Mouse (Mus musculus): ENCODE results near the gene Nek7. TPM values are rescaled to one million over a fixed set of nuclear protein-coding genes. Genes with fewer than 3 reads are reported as not detected.

Nek7 gene
- polyA plus RNA-seq, 1 experiment: 21.5 TPM

- WGBS: 97% methylated on average over 4 of the region's 4 CpGs
- no peak for DNase-seq
- no peak overlapping the region for H3K27ac ChIP-seq (ENCODE audit: insufficient read depth, low read length)
- H3K4me1 ChIP-seq (ENCODE audit: control insufficient read depth, insufficient read depth, low read length): no peaks in the 10 kb centered on the region
- no peaks in the 10 kb centered on the region for H3K27me3 ChIP-seq (ENCODE audit: control insufficient read depth, insufficient read depth, low read length)
- H3K4me3 ChIP-seq (replicated peaks; ENCODE audit: insufficient read depth, low read depth, low read length): no peak overlapping the region
- TF ChIP-seq POLR2A (IDR thresholded peaks at IDR 0.05; ENCODE audit: borderline replicate concordance, insufficient read depth, low read length): no peak
- TF ChIP-seq CTCF (IDR thresholded peaks at IDR 0.05; ENCODE audit: borderline replicate concordance, insufficient read depth, low read depth, low read length): no peak
Measured at GRCm38 (mm10) chr1:138592466-138592865, 27.5 kb downstream of the Nek7 start.

- DNase-seq: no peak
- WGBS: 92% methylated on average over 8 of the region's 8 CpGs
- Histone ChIP-seq H3K27ac (ENCODE audit: insufficient read depth, low read length) (no peak overlapping the region), H3K27me3 (ENCODE audit: control insufficient read depth, insufficient read depth, low read length) (no peaks in the 10 kb centered on the region), H3K4me3 (replicated peaks; ENCODE audit: insufficient read depth, low read depth, low read length) (no peak overlapping the region), H3K4me1 (ENCODE audit: control insufficient read depth, insufficient read depth, low read length) (no peaks in the 10 kb centered on the region)
- no peak for TF ChIP-seq CTCF (IDR thresholded peaks at IDR 0.05; ENCODE audit: borderline replicate concordance, insufficient read depth, low read depth, low read length)
- no peak for TF ChIP-seq POLR2A (IDR thresholded peaks at IDR 0.05; ENCODE audit: borderline replicate concordance, insufficient read depth, low read length)
Measured at GRCm38 (mm10) chr1:138590451-138591022, 29.4 kb downstream of the Nek7 start.

- Histone ChIP-seq H3K4me1 (ENCODE audit: control insufficient read depth, insufficient read depth, low read length) (no peaks in the 10 kb centered on the region), H3K4me3 (replicated peaks; ENCODE audit: insufficient read depth, low read depth, low read length) (no peak overlapping the region), H3K27me3 (ENCODE audit: control insufficient read depth, insufficient read depth, low read length) (no peaks in the 10 kb centered on the region), H3K27ac (ENCODE audit: insufficient read depth, low read length) (no peak overlapping the region)
- DNase-seq: no peak
- 39% methylated on average over 3 of the region's 3 CpGs for WGBS
- TF ChIP-seq CTCF (IDR thresholded peaks at IDR 0.05; ENCODE audit: borderline replicate concordance, insufficient read depth, low read depth, low read length) (no peak), POLR2A (IDR thresholded peaks at IDR 0.05; ENCODE audit: borderline replicate concordance, insufficient read depth, low read length) (no peak)
Measured at GRCm38 (mm10) chr1:138589126-138589525, 30.8 kb downstream of the Nek7 start.

GRCm38 (mm10) chr1:138587812-138588211, 32.1 kb downstream of the Nek7 start:
- WGBS: 80% methylated on average over 3 of the region's 3 CpGs
- H3K4me1 ChIP-seq (ENCODE audit: control insufficient read depth, insufficient read depth, low read length): no peaks in the 10 kb centered on the region
- H3K4me3 ChIP-seq (replicated peaks; ENCODE audit: insufficient read depth, low read depth, low read length): no peak overlapping the region
- no peak overlapping the region for H3K27ac ChIP-seq (ENCODE audit: insufficient read depth, low read length)
- H3K27me3 ChIP-seq (ENCODE audit: control insufficient read depth, insufficient read depth, low read length): no peaks in the 10 kb centered on the region
- no peak for DNase-seq
- TF ChIP-seq CTCF (IDR thresholded peaks at IDR 0.05; ENCODE audit: borderline replicate concordance, insufficient read depth, low read depth, low read length): no peak
- TF ChIP-seq POLR2A (IDR thresholded peaks at IDR 0.05; ENCODE audit: borderline replicate concordance, insufficient read depth, low read length): no peak

GRCm38 (mm10) chr1:138586891-138587290, 33.0 kb downstream of the Nek7 start:
- no peak for TF ChIP-seq POLR2A (IDR thresholded peaks at IDR 0.05; ENCODE audit: borderline replicate concordance, insufficient read depth, low read length)
- no peak for TF ChIP-seq CTCF (IDR thresholded peaks at IDR 0.05; ENCODE audit: borderline replicate concordance, insufficient read depth, low read depth, low read length)
- H3K4me1 ChIP-seq (ENCODE audit: control insufficient read depth, insufficient read depth, low read length): no peaks in the 10 kb centered on the region
- no peak overlapping the region for H3K27ac ChIP-seq (ENCODE audit: insufficient read depth, low read length)
- no peaks in the 10 kb centered on the region; the same call in 1 of the 2 replicates for H3K27me3 ChIP-seq (ENCODE audit: control insufficient read depth, insufficient read depth, low read length)
- no peak for DNase-seq
- no peak overlapping the region for H3K4me3 ChIP-seq (replicated peaks; ENCODE audit: insufficient read depth, low read depth, low read length)
- WGBS: 97% methylated on average over 2 of the region's 2 CpGs

GRCm38 (mm10) chr1:138584423-138585013, 35.4 kb downstream of the Nek7 start:
- Histone ChIP-seq H3K4me1 (ENCODE audit: control insufficient read depth, insufficient read depth, low read length) (no peaks in the 10 kb centered on the region), H3K27ac (ENCODE audit: insufficient read depth, low read length) (no peak overlapping the region), H3K4me3 (replicated peaks; ENCODE audit: insufficient read depth, low read depth, low read length) (no peak overlapping the region), H3K27me3 (ENCODE audit: control insufficient read depth, insufficient read depth, low read length) (no peaks in the 10 kb centered on the region; the same call in 1 of the 2 replicates)
- DNase-seq: no peak
- TF ChIP-seq CTCF (IDR thresholded peaks at IDR 0.05; ENCODE audit: borderline replicate concordance, insufficient read depth, low read depth, low read length): no peak
- no peak for TF ChIP-seq POLR2A (IDR thresholded peaks at IDR 0.05; ENCODE audit: borderline replicate concordance, insufficient read depth, low read length)
- over 99% methylated on average over 2 of the region's 2 CpGs for WGBS

GRCm38 (mm10) chr1:138582225-138582624, 37.7 kb downstream of the Nek7 start:
- no peak for DNase-seq
- WGBS: 68% methylated on average over 7 of the region's 7 CpGs
- H3K27ac ChIP-seq (ENCODE audit: insufficient read depth, low read length): no peak overlapping the region
- H3K4me3 ChIP-seq (replicated peaks; ENCODE audit: insufficient read depth, low read depth, low read length): no peak overlapping the region
- H3K27me3 ChIP-seq (ENCODE audit: control insufficient read depth, insufficient read depth, low read length): no peaks in the 10 kb centered on the region; the same call in 1 of the 2 replicates
- H3K4me1 ChIP-seq (ENCODE audit: control insufficient read depth, insufficient read depth, low read length): no peaks in the 10 kb centered on the region
- TF ChIP-seq POLR2A (IDR thresholded peaks at IDR 0.05; ENCODE audit: borderline replicate concordance, insufficient read depth, low read length): no peak
- TF ChIP-seq CTCF (IDR thresholded peaks at IDR 0.05; ENCODE audit: borderline replicate concordance, insufficient read depth, low read depth, low read length): no peak
